Mouse (Mus musculus) limb, embryonic 13.5 days (tissue): ENCODE data around the gene Fbxw4. TPM values are rescaled to one million over a fixed set of nuclear protein-coding genes. Genes with fewer than 3 reads are reported as not detected.

Experiments used
- ATAC-seq: fragments of 200-750 bp; cut with Nextera tagmentation; 2 replicates; pipeline ENCODE4 v1.8.0; 2017; ENCODE audit warnings: low read depth, moderate number of reproducible peaks, moderate TSS enrichment; ENCODE audit not compliant: low FRiP score
- H3K27ac ChIP-seq: fragments of 300-500 bp; sonication (generic); 2 replicates; pipeline ENCODE4 v1.5.1; 2015; ENCODE audit warnings: inconsistent platforms, mild to moderate bottlenecking, moderate library complexity
- H3K27me3 ChIP-seq: fragments of 300-500 bp; sonication (generic); 2 replicates; pipeline ENCODE4 v1.6.1; 2015; ENCODE audit warnings: mild to moderate bottlenecking, inconsistent platforms
- H3K36me3 ChIP-seq: fragments of 300-500 bp; sonication (generic); 2 replicates; pipeline ENCODE4 v1.6.1; 2015; ENCODE audit warnings: inconsistent platforms, mild to moderate bottlenecking, moderate library complexity
- H3K4me1 ChIP-seq: fragments of 300-500 bp; sonication (generic); 2 replicates; pipeline ENCODE4 v1.6.1; 2015; ENCODE audit warnings: inconsistent platforms
- H3K4me2 ChIP-seq: fragments of 300-500 bp; sonication (generic); replicated peaks from 2 replicates; pipeline ENCODE4 v1.6.1; 2015; ENCODE audit warnings: inconsistent platforms, mild to moderate bottlenecking, moderate library complexity
- H3K4me3 ChIP-seq: fragments of 300-500 bp; sonication (generic); 2 replicates; pipeline ENCODE4 v1.5.1; 2015; ENCODE audit warnings: moderate library complexity, mild to moderate bottlenecking, inconsistent platforms
- H3K9ac ChIP-seq: fragments of 300-500 bp; sonication (generic); 2 replicates; pipeline ENCODE4 v1.6.1; 2015; ENCODE audit warnings: mild to moderate bottlenecking, inconsistent platforms
- H3K9me3 ChIP-seq: fragments of 300-500 bp; sonication (generic); 2 replicates; pipeline ENCODE4 v1.6.1; 2016; ENCODE audit warnings: inconsistent platforms
- WGBS: fragments of 180-500 bp; shearing (Covaris S2); methylation state at CpG from one replicate; pipeline ENCODE4 v1.1.7; 2015; 5-methylcytosine and 5-hydroxymethylcytosine counted together
- polyA plus RNA-seq: library from polyadenylated mRNA; unstranded; fragments of >200 nt; fragmentation: Nextera tagmentation; extraction: Ambion mirVana; gene quantifications from 2 replicates; pipeline ENCODE4 v1.2.1, GENCODE M21; 2015

Gene Fbxw4
- polyA plus RNA-seq, 1 experiment from 2014 or later: 5.6 TPM

DNA sequence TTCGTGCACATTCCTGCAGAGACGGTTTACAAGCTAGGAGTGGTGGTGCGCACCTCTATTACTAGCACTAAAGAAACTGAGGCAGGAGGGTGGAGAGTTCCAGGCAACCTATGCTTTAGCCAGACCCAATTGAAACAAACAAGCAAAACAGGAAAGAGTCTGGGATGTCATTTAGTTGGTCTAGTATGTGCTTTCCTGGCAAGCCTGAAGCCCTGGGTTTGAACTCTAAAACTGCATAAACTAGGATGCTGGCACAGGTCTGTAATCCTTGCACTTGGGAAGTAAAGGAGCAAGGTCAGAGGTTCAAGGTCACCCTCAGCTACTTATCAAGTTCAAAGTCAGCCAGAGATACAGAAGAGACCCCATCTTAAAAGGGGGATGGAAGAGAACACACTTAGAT, 118.1 kb downstream of the Fbxw4 start:
- peaks cover 78% of the 10 kb centered on the region for H3K27me3 ChIP-seq
- peak overlapping the region; percentile 58; the same call in 1 of the 2 replicates for H3K9ac ChIP-seq
- 13% methylated on average over 3 of the region's 3 CpGs for WGBS

DNA sequence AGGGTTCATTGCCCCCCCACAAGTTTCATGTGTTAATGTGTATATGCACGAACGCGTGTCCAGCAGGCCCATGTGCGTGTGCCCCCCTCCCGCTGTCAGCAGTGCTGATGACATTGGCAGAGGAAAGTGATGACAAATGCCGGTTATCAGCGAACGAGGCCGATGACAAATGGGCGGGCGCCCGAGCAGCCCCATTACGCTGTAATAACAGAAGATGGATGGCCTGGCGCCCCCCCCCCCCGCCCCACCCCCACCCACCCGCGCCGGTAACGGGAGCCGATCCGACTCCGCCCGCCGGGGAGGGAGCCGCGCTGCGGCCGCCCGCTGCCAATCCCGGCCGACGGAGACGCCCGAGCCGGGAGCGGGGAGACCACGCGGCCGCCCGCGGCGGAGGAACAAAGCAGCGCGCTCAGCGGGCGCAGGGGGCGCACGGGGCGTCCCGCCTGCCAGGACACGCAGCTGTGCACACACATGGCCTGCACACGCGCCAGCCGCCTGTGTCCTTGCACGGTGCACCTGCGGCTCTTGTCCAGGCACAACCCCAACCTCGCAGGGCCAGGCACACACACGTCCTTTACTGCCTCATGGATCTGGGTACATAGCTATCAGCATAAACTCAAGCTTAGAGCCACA, 118.6 kb downstream of the Fbxw4 start:
- H3K27me3 ChIP-seq: peaks cover 76% of the 10 kb centered on the region
- 1% methylated on average over 24 of the region's 58 CpGs for WGBS
- H3K4me1 ChIP-seq: peaks cover 14% of the 10 kb centered on the region
- H3K4me3 ChIP-seq: peak overlapping the region; percentile 42
- no peaks in the 10 kb centered on the region for H3K9me3 ChIP-seq
- H3K4me2 ChIP-seq: peak overlapping the region; percentile 73
- peak; percentile 21; the same call in 1 of the 2 replicates for ATAC-seq
- H3K36me3 ChIP-seq: no peaks in the 10 kb centered on the region
- no peak overlapping the region for H3K27ac ChIP-seq
- peak overlapping the region; percentile 58; the same call in 1 of the 2 replicates for H3K9ac ChIP-seq

More for the DNA sequence above, 118.1 kb downstream of the Fbxw4 start:
- H3K4me1 ChIP-seq: peaks cover 14% of the 10 kb centered on the region
- no peak for ATAC-seq
- H3K9me3 ChIP-seq: no peaks in the 10 kb centered on the region
- no peaks in the 10 kb centered on the region for H3K36me3 ChIP-seq
- peak overlapping the region; percentile 42 for H3K4me3 ChIP-seq
- peak overlapping the region; percentile 73 for H3K4me2 ChIP-seq
- H3K27ac ChIP-seq: no peak overlapping the region

DNA sequence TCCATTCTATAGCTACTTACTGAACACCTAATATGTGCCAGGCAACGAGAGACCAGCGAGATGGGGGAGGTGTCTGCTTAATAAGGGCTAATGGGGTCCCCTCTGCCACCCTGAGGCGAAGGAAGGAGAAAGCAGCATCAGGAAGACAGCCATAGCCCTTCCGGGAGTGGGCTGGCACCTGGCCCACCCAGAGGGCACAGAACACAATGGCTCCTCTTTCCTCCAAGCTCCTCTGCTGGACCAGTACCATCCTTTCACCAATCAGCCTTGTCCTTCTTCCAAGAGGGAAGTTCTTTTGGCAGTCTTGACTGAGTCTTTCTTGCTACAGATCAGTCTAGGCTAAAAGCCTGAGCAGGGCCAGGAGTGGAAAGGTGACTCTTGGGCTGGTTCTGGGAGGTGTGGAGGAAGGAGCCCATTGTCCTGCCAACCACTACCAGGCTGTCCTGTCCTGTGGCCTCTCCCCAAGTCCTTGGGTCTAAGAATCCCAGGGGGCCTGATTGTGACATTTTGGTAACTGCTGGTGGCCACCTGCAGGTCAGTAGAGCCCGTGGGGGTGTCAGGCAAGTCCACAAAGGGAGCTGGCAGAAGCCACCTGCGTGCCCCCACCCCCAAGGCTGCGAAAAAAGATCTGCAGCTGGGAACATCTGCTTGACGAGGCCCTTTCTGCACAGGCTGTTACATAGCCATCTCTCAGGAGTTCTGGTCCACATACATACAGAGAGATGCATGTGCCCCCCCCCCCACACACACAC, 119.3 kb downstream of the Fbxw4 start:
- H3K4me1 ChIP-seq: peaks cover 14% of the 10 kb centered on the region
- no peak for ATAC-seq
- no peaks in the 10 kb centered on the region for H3K36me3 ChIP-seq
- no peaks in the 10 kb centered on the region for H3K9me3 ChIP-seq
- WGBS: 24% methylated on average over 8 of the region's 8 CpGs
- peak overlapping the region; percentile 42 for H3K4me3 ChIP-seq
- H3K9ac ChIP-seq: peak overlapping the region; percentile 58; the same call in 1 of the 2 replicates
- peak overlapping the region; percentile 73 for H3K4me2 ChIP-seq
- peaks cover 73% of the 10 kb centered on the region for H3K27me3 ChIP-seq
- H3K27ac ChIP-seq: no peak overlapping the region

DNA sequence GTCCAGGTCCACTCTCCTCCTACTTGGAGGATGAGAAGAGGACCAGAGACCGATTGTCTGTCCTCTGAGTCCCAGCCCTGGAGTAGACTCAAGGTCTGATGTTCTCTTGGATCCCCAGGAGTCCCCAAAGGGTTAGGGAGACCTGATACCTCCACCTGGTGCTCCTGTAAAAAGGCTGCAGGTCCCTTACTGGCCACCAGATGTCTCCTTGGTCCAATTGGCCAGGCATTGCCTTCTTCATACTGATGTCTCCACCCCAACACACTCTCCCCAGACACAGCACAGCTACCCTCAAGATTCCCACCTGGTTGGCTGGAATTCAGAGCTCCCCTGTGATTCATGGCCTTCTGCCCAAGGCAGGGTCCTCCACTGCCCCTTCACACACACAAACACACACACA, 122.6 kb downstream of the Fbxw4 start:
- H3K9me3 ChIP-seq: no peaks in the 10 kb centered on the region
- H3K4me3 ChIP-seq: no peak overlapping the region
- peaks cover 18% of the 10 kb centered on the region for H3K4me1 ChIP-seq
- H3K27ac ChIP-seq: no peak overlapping the region
- 58% methylated on average over 1 of the region's 1 CpGs for WGBS
- no peak for ATAC-seq
- no peaks in the 10 kb centered on the region for H3K36me3 ChIP-seq
- no peak overlapping the region for H3K4me2 ChIP-seq
- H3K9ac ChIP-seq: no peak overlapping the region
- H3K27me3 ChIP-seq: peaks cover 53% of the 10 kb centered on the region

DNA sequence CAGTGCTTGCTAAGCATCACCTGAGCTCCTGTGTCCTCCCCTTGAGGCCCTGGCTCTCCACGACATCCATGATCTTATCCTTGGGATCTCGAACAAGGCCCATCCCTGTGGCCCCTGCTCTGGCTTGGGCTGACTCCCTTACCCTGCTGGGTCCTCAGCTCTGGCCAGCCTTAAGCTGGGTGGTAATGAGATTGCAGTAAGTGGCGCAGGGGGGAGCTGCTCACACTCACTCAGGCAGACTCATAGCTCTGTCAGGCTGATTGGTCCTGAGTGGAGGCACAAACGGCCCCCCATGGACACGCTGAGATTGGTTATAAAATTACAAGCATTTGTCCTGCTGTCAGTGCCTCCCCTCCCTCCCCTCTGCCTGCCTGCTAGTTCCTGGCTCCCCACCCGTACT, 124.2 kb downstream of the Fbxw4 start:
- Histone ChIP-seq H3K4me1 (peaks cover 9% of the 10 kb centered on the region), H3K9me3 (no peaks in the 10 kb centered on the region), H3K27ac (no peak overlapping the region), H3K4me2 (no peak overlapping the region), H3K9ac (no peak overlapping the region), H3K36me3 (peaks cover 2% of the 10 kb centered on the region; the same call in 1 of the 2 replicates), H3K27me3 (peaks cover 37% of the 10 kb centered on the region), H3K4me3 (no peak overlapping the region)
- 37% methylated on average over 6 of the region's 6 CpGs for WGBS
- no peak for ATAC-seq

DNA sequence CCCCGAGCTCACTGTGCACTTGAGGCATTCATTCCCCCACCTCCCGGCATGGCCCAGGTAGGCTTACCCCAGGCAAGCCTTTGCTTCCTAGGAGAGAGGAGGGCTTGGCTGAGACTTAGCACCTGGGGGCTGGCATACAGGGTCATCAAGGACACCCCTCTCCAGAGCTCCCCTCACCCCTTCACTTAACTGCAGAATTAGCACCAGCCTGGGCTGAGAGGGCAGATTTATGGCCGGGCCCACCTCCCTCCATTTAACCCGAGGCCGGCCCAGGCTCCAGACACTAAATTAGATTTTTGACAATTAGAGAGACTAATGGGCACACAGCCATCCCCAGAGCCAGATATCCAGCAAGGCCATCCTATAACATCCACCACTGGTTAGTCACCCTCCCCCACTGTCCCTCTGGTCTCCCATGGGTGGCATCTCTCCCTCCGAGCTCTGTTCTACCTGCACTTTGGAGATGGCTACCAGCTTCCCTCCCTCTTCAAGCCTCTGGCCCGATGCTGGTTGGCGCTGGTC, 124.8 kb downstream of the Fbxw4 start:
- no peak overlapping the region for H3K4me2 ChIP-seq
- no peaks in the 10 kb centered on the region for H3K9me3 ChIP-seq
- peaks cover 8% of the 10 kb centered on the region for H3K4me1 ChIP-seq
- H3K36me3 ChIP-seq: peaks cover 6% of the 10 kb centered on the region
- no peak overlapping the region for H3K9ac ChIP-seq
- H3K27me3 ChIP-seq: peaks cover 31% of the 10 kb centered on the region
- 46% methylated on average over 8 of the region's 8 CpGs for WGBS
- no peak for ATAC-seq
- H3K4me3 ChIP-seq: no peak overlapping the region
- no peak overlapping the region for H3K27ac ChIP-seq

DNA sequence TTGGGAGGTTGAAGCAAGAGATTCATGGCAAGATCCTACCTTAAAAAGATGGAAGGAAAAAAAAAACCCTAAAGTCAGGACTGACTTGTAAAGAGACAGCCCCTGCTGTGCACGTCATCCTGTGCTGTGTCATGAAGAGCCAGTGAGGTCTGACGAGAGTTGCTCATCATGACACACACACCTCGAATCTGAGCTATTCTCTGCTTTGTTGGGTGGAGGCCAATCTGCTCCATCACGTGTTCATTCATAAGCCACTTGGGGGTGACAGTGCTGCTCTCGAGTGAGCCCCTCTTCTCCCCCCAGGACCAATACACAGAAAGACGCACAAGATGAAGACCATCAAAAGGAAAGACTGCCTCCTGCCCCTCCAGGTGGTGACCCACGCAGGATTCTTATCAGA, 126.5 kb downstream of the Fbxw4 start:
- no peak overlapping the region for H3K4me2 ChIP-seq
- peaks cover 8% of the 10 kb centered on the region for H3K4me1 ChIP-seq
- peaks cover 23% of the 10 kb centered on the region for H3K36me3 ChIP-seq
- H3K9ac ChIP-seq: no peak overlapping the region
- no peak overlapping the region for H3K27ac ChIP-seq
- no peak overlapping the region for H3K4me3 ChIP-seq
- peaks cover 16% of the 10 kb centered on the region for H3K27me3 ChIP-seq
- no peaks in the 10 kb centered on the region for H3K9me3 ChIP-seq
- WGBS: 74% methylated on average over 7 of the region's 7 CpGs
- ATAC-seq: no peak

DNA sequence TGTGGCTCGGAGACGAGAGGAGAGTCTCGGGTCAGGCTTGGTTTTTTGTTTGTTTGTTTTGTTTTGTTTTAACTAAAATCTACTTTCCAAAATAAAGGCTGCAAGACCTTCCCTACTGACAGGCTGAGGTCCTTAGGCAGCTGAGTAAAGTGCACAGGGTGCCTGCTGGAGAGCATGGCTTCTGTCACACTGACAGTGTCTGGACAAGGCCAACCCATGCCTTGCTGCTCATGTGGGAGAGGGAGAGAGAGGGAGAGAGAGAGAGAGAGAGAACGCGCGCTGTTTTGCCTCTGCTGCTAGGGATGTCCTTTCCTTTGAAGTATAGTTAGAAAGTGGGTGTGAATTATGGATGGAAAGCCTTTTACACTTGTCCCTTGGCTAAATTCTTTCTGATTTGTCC, 128.6 kb downstream of the Fbxw4 start:
- peaks cover 8% of the 10 kb centered on the region for H3K4me1 ChIP-seq
- H3K4me2 ChIP-seq: no peak overlapping the region
- H3K4me3 ChIP-seq: no peak overlapping the region
- H3K27ac ChIP-seq: no peak overlapping the region
- WGBS: 48% methylated on average over 6 of the region's 6 CpGs
- no peaks in the 10 kb centered on the region for H3K9me3 ChIP-seq
- H3K36me3 ChIP-seq: peaks cover 44% of the 10 kb centered on the region
- peaks cover 12% of the 10 kb centered on the region; the same call in 1 of the 2 replicates for H3K27me3 ChIP-seq
- H3K9ac ChIP-seq: no peak overlapping the region
- ATAC-seq: no peak

DNA sequence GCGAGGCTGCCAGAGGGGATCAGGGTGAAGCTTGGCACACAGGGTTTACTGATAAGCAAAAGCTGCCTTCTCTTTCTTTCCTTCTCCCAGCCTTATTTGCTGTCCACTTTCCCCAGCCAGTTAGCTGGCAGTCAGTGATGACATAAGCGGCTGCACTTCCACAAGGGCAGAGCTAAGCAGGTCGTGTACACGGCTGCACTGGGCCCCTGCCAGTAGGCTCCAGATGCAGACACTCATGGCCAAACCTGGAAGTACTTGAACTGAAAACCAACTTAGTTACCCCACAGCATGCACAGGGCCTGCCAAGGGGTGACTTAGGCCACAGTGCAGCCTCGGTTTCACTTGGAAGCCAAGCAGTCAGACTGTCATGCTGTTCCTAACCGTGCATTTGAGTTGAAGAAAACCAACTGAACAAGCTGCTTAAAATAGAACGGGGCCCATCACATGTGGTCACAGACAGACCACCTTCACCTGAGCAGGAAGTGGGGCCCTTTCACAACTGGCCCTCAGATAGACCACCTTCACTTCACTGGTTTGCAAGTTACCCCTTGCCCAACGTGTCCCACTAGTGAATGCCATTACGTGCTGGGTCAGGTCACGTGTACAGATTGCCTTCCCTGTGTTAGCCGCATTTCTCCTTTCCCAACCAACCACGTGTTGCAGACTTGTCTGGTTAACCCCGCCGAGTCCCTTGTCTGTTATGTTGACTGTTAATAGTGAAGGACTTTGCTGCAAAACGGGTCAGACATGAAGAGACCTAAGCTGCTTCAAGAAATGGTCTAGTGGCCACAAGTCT, 129.7 kb downstream of the Fbxw4 start:
- ATAC-seq: no peak
- H3K4me2 ChIP-seq: no peak overlapping the region
- H3K9me3 ChIP-seq: no peaks in the 10 kb centered on the region
- H3K4me3 ChIP-seq: no peak overlapping the region
- peaks cover 48% of the 10 kb centered on the region for H3K36me3 ChIP-seq
- H3K4me1 ChIP-seq: peaks cover 8% of the 10 kb centered on the region
- H3K27ac ChIP-seq: no peak overlapping the region
- WGBS: 79% methylated on average over 15 of the region's 15 CpGs
- peaks cover 4% of the 10 kb centered on the region; the same call in 1 of the 2 replicates for H3K27me3 ChIP-seq
- no peak overlapping the region for H3K9ac ChIP-seq

DNA sequence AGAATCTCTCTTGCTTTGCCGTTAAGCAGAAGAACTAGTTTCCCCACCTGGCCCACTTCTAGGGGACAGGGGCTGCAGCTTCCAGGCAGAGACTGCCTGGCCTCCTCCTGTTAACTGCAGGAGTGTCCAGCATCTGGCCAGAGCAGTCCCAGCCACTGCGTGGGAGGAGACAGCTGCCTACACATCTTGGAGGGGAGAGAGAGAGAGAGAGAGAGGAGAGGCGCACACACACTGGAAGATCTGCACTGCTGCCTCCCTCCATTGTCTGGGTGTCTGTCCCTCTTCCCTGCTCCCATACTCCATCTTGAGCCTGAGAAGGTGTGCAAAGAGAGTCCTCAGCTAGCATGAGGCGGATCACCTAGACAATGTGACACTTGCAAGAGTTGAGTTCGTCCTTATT, 130.8 kb downstream of the Fbxw4 start:
- Histone ChIP-seq H3K4me3 (no peak overlapping the region), H3K27me3 (no peaks in the 10 kb centered on the region), H3K9ac (no peak overlapping the region), H3K4me1 (peaks cover 2% of the 10 kb centered on the region; the same call in 1 of the 2 replicates), H3K4me2 (no peak overlapping the region), H3K27ac (no peak overlapping the region), H3K36me3 (peaks cover 59% of the 10 kb centered on the region), H3K9me3 (no peaks in the 10 kb centered on the region)
- WGBS: 78% methylated on average over 5 of the region's 5 CpGs
- no peak for ATAC-seq
